Mouse (Mus musculus): ENCODE measurements around the gene Tbc1d13. TPM values are rescaled to one million over a fixed set of nuclear protein-coding genes. Genes with fewer than 3 reads are reported as not detected.
A peak's percentile ranks its signal among the peaks of the same experiment; 100 is the strongest.

Tbc1d13 gene
- total and polyA plus RNA-seq, 3 experiments, result 25.9 to 36.8 (median 32.1) TPM

- Histone ChIP-seq H3K4me3 (replicated peaks in 1 of 3; ENCODE audit: low read depth in 2 of 3, low read length in 2 of 3, poor library complexity in 1 of 3) (no peak overlapping the region), H3K36me3 (replicated peaks in 1 of 2; ENCODE audit: control insufficient read depth in 1 of 2, insufficient read depth in 1 of 2, low read length in 1 of 2) (peaks cover 0 to 43% of the 10 kb centered on the region in 2 experiments), H3K79me2 (replicated peaks; ENCODE audit: control insufficient read depth, extremely low read depth, insufficient read depth, poor library complexity, severe bottlenecking) (no peaks in the 10 kb centered on the region), H3K9me3 (replicated peaks; ENCODE audit: low read length) (no peaks in the 10 kb centered on the region), H3K4me2 (ENCODE audit: insufficient read depth, low read depth, poor library complexity, severe bottlenecking) (no peak overlapping the region), H3K4me1 (ENCODE audit: control insufficient read depth in 1 of 2, insufficient read depth in 2 of 2) (peaks cover 4 to 36% of the 10 kb centered on the region in 2 experiments), H3K9ac (ENCODE audit: insufficient read depth, low read depth) (no peak overlapping the region), H3K27me3 (replicated peaks) (no peaks in the 10 kb centered on the region), H3K27ac (ENCODE audit: insufficient read depth, low read depth) (no peak overlapping the region)
- TF ChIP-seq PAX5 (IDR thresholded peaks at IDR 0.05; ENCODE audit: low read length) (no peak), POLR2A (IDR thresholded peaks at IDR 0.05; ENCODE audit: low read depth, low read length) (no peak), MAFK (IDR thresholded peaks at IDR 0.05; ENCODE audit: insufficient replicate concordance, low read length) (no peak), SMC3 (IDR thresholded peaks at IDR 0.05; ENCODE audit: low read depth, low read length) (peak; percentile 24; the same call in 1 of the 2 replicates), IRF4 (IDR thresholded peaks at IDR 0.05; ENCODE audit: low read depth, low read length) (no peak), USF1 (IDR thresholded peaks at IDR 0.05; ENCODE audit: low read depth, low read length) (no peak), MAX (IDR thresholded peaks at IDR 0.05; ENCODE audit: low read length) (no peak), CTCF (conservative IDR thresholded peaks at IDR 0.05 in 1 of 2, IDR thresholded peaks at IDR 0.05 in 1 of 2; ENCODE audit: low read depth in 2 of 2, low read length in 2 of 2) (peak in 1 of 2 experiments; percentile 34; a peak in 2 of 4 replicates), ZNF384 (IDR thresholded peaks at IDR 0.05; ENCODE audit: low read depth, low read length) (no peak), MEF2A (IDR thresholded peaks at IDR 0.05; ENCODE audit: borderline replicate concordance, low read depth, low read length) (no peak), NELFE (IDR thresholded peaks at IDR 0.05; ENCODE audit: low read depth, low read length) (no peak), JUN (IDR thresholded peaks at IDR 0.05; ENCODE audit: insufficient read depth, low read depth, low read length) (no peak), E2F4 (IDR thresholded peaks at IDR 0.05; ENCODE audit: insufficient replicate concordance, low read depth, low read length) (no peak), ELF1 (IDR thresholded peaks at IDR 0.05; ENCODE audit: low read depth, low read length) (no peak), KAT2A (IDR thresholded peaks at IDR 0.05; ENCODE audit: insufficient replicate concordance, low read length) (no peak), MYC (IDR thresholded peaks at IDR 0.05; ENCODE audit: low read depth, low read length) (no peak), MAZ (IDR thresholded peaks at IDR 0.05; ENCODE audit: low read depth, low read length) (no peak)
- peak; percentile 59 for DNase-seq (ENCODE audit: extremely low read depth)
- dilution Hi-C loops (cut with MboI; ENCODE audit: extremely low pct_ligation_motif_present, extremely low pct_unique_long_range_greater_than_20kb, low sequenced_read_pairs), result no loop called here
- in situ Hi-C loops (cut with MboI; ENCODE audit: low pct_ligation_motif_present, low pct_unique_long_range_greater_than_20kb, low sequenced_read_pairs), result loop anchor here (5.0 kb wide), 1 partner anchor 53 kb away; the partner anchor contains the start of gene Endog
Observed at GRCm38 (mm10) chr2:30119641-30120051, 13.9 kb upstream of the Tbc1d13 start.

DNA sequence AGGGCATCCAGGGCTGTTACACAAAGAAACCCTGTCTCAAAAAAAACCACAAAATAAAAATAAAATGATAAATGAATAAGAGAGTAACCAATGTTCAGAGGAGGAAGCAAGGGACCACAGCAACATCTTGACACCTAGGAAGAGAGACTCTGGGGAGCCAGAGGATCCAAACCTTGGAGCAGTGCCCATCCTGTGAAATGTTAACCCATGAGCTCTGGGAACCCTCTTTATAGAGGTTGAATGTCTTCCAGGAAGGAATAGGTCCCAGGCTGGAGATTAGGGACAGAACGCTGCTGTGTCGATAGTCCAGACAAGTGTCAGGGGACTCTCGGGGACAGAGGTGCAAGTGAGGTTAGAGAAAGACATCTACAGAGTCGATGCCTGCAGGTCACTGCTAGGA, 13.3 kb upstream of the Tbc1d13 start:
- dilution Hi-C loops (cut with MboI; ENCODE audit: extremely low pct_ligation_motif_present, extremely low pct_unique_long_range_greater_than_20kb, low sequenced_read_pairs), result no loop called here
- Histone ChIP-seq H3K9ac (ENCODE audit: insufficient read depth, low read depth) (no peak overlapping the region), H3K4me2 (ENCODE audit: insufficient read depth, low read depth, poor library complexity, severe bottlenecking) (no peak overlapping the region), H3K36me3 (replicated peaks in 1 of 2; ENCODE audit: control insufficient read depth in 1 of 2, insufficient read depth in 1 of 2, low read length in 1 of 2) (peaks cover 0 to 37% of the 10 kb centered on the region in 2 experiments), H3K4me3 (replicated peaks in 1 of 3; ENCODE audit: low read depth in 2 of 3, low read length in 2 of 3, poor library complexity in 1 of 3) (no peak overlapping the region), H3K27ac (ENCODE audit: insufficient read depth, low read depth) (no peak overlapping the region), H3K4me1 (ENCODE audit: control insufficient read depth in 1 of 2, insufficient read depth in 2 of 2) (peaks cover 4 to 42% of the 10 kb centered on the region in 2 experiments), H3K79me2 (replicated peaks; ENCODE audit: control insufficient read depth, extremely low read depth, insufficient read depth, poor library complexity, severe bottlenecking) (no peaks in the 10 kb centered on the region), H3K27me3 (replicated peaks) (no peaks in the 10 kb centered on the region), H3K9me3 (replicated peaks; ENCODE audit: low read length) (no peaks in the 10 kb centered on the region)
- no peak for TF ChIP-seq HCFC1 (IDR thresholded peaks at IDR 0.05; ENCODE audit: low read depth, low read length)
- TF ChIP-seq ZMIZ1 (IDR thresholded peaks at IDR 0.05; ENCODE audit: low read depth, low read length), result no peak
- no peak for TF ChIP-seq E2F4 (IDR thresholded peaks at IDR 0.05; ENCODE audit: insufficient replicate concordance, low read depth, low read length)
- no peak for TF ChIP-seq MAZ (IDR thresholded peaks at IDR 0.05; ENCODE audit: low read depth, low read length)
- TF ChIP-seq MXI1 (IDR thresholded peaks at IDR 0.05; ENCODE audit: low read depth, low read length), result no peak
- no peak for TF ChIP-seq MAX (IDR thresholded peaks at IDR 0.05; ENCODE audit: low read length)
- TF ChIP-seq ELF1 (IDR thresholded peaks at IDR 0.05; ENCODE audit: low read depth, low read length), result no peak
- no peak for TF ChIP-seq MEF2A (IDR thresholded peaks at IDR 0.05; ENCODE audit: borderline replicate concordance, low read depth, low read length)
- TF ChIP-seq IRF4 (IDR thresholded peaks at IDR 0.05; ENCODE audit: low read depth, low read length), result no peak
- no peak for TF ChIP-seq PAX5 (IDR thresholded peaks at IDR 0.05; ENCODE audit: low read length)
- TF ChIP-seq TBP (conservative IDR thresholded peaks at IDR 0.05; ENCODE audit: low read depth, low read length), result no peak
- TF ChIP-seq NRF1 (IDR thresholded peaks at IDR 0.05; ENCODE audit: low read depth, low read length), result no peak
- in situ Hi-C loops (cut with MboI; ENCODE audit: low pct_ligation_motif_present, low pct_unique_long_range_greater_than_20kb, low sequenced_read_pairs), result loop anchor here (5.0 kb wide), 1 partner anchor 52 kb away; the partner anchor contains the start of gene Endog
- no peak for DNase-seq (ENCODE audit: extremely low read depth)
